Mouse (Mus musculus) embryo, embryonic 10 days (tissue): ENCODE results near the gene Braf.

Source experiments
- DNase-seq: peaks from one replicate; pipeline ENCODE4 v3.0.0-alpha.2; 2015; ENCODE audit warnings: low spot score

Braf gene

GRCm38 (mm10) chr6:39556900-39557659 lies 168.2 kb downstream of the Braf start:
- peak; percentile 60 for DNase-seq

- no peak for DNase-seq
Measured at GRCm38 (mm10) chr6:39555648-39555945, 169.7 kb downstream of the Braf start.

- DNase-seq = no peak
Measured at GRCm38 (mm10) chr6:39554888-39555647, 170.2 kb downstream of the Braf start.
